Mouse (Mus musculus) gonadal fat pad, adult 2 months (tissue): ENCODE results near the gene Rrp15. TPM values are rescaled to one million over a fixed set of nuclear protein-coding genes. Genes with fewer than 3 reads are reported as not detected.

Source experiments
- DNase-seq: peaks from one replicate; pipeline ENCODE4 v3.0.0-alpha.2; 2012; ENCODE audit warnings: low read depth
- polyA plus RNA-seq: library from polyadenylated mRNA; depleted of rRNA; stranded (reverse); fragments of >200 nt; gene quantifications from 2 replicates; pipeline ENCODE4 v1.2.3, GENCODE M21; 2012

Rrp15 gene
- polyA plus RNA-seq, 1 experiment = 2.9 TPM

GRCm38 (mm10) chr1:186714215-186714614, 34.9 kb downstream of the Rrp15 start:
- no peak for DNase-seq

- no peak for DNase-seq
These were observed 36.2 kb downstream of the Rrp15 start for GRCm38 (mm10) chr1:186712802-186713471.

- no peak for DNase-seq
These were observed 43.3 kb downstream of the Rrp15 start, which contains the start of gene Tgfb2 for GRCm38 (mm10) chr1:186705915-186706248. Tgfb2 (minus strand) TSS chr1:186705989.

GRCm38 (mm10) chr1:186705203-186705914, 43.8 kb downstream of the Rrp15 start:
- no peak for DNase-seq

- DNase-seq = no peak
These were observed 45.0 kb downstream of the Rrp15 start for GRCm38 (mm10) chr1:186703980-186704701.

GRCm38 (mm10) chr1:186703256-186703979, 45.7 kb downstream of the Rrp15 start:
- DNase-seq = no peak

GRCm38 (mm10) chr1:186702391-186703255, 46.5 kb downstream of the Rrp15 start:
- DNase-seq = no peak

GRCm38 (mm10) chr1:186701206-186701905, 47.8 kb downstream of the Rrp15 start:
- no peak for DNase-seq

- no peak for DNase-seq
These were observed 48.7 kb downstream of the Rrp15 start for GRCm38 (mm10) chr1:186700496-186700895.

- DNase-seq = no peak
These were observed 50.4 kb downstream of the Rrp15 start for GRCm38 (mm10) chr1:186698583-186699338.

- DNase-seq = no peak
These were observed 52.9 kb downstream of the Rrp15 start for GRCm38 (mm10) chr1:186696231-186696630.

- no peak for DNase-seq
These were observed 53.8 kb downstream of the Rrp15 start for GRCm38 (mm10) chr1:186695361-186695760.

- DNase-seq = no peak
These were observed 56.8 kb downstream of the Rrp15 start for GRCm38 (mm10) chr1:186692370-186692769.

- no peak for DNase-seq
These were observed 57.5 kb downstream of the Rrp15 start for GRCm38 (mm10) chr1:186691708-186692107.

- no peak for DNase-seq
These were observed 65.1 kb downstream of the Rrp15 start for GRCm38 (mm10) chr1:186684041-186684440.

GRCm38 (mm10) chr1:186682606-186683005, 66.6 kb downstream of the Rrp15 start:
- DNase-seq = no peak

- no peak for DNase-seq
These were observed 71.5 kb downstream of the Rrp15 start for GRCm38 (mm10) chr1:186677614-186678013.

GRCm38 (mm10) chr1:186676199-186676598, 73.0 kb downstream of the Rrp15 start:
- DNase-seq = no peak

- no peak for DNase-seq
These were observed 73.9 kb downstream of the Rrp15 start for GRCm38 (mm10) chr1:186675263-186675662.

GRCm38 (mm10) chr1:186674621-186675020, 74.5 kb downstream of the Rrp15 start:
- DNase-seq = no peak
